Mouse (Mus musculus) kidney, postnatal 0 days (tissue): Measurements from ENCODE around the gene Pde4d. TPM values are rescaled to one million over a fixed set of nuclear protein-coding genes. Genes with fewer than 3 reads are reported as not detected.

Source experiments
- ATAC-seq: fragments of 200-750 bp; cut with Nextera tagmentation; replicated peaks from 2 replicates; pipeline ENCODE4 v1.8.0; 2017; ENCODE audit warnings: low read depth, moderate number of reproducible peaks, moderate TSS enrichment, moderate library complexity; ENCODE audit not compliant: low FRiP score
- DNase-seq: peaks from one replicate; pipeline ENCODE4 v3.0.0-alpha.2; 2016; ENCODE audit warnings: low spot score
- H3K27ac ChIP-seq: fragments of 300-500 bp; sonication (generic); 2 replicates; pipeline ENCODE4 v1.5.1; 2014; ENCODE audit warnings: mild to moderate bottlenecking
- H3K27me3 ChIP-seq: fragments of 300-500 bp; sonication (generic); 2 replicates; pipeline ENCODE4 v1.6.1; 2014; ENCODE audit warnings: low read length, mixed read lengths; ENCODE audit not compliant: insufficient read depth
- H3K36me3 ChIP-seq: fragments of 300-500 bp; sonication (generic); 2 replicates; pipeline ENCODE4 v1.6.1; 2014; ENCODE audit warnings: low read length, mixed read lengths; ENCODE audit not compliant: insufficient read depth
- H3K4me1 ChIP-seq: fragments of 300-500 bp; sonication (generic); replicated peaks from 2 replicates; pipeline ENCODE4 v1.6.1; 2014; ENCODE audit warnings: antibody characterized with exemption, low read length, mixed read lengths; ENCODE audit not compliant: insufficient read depth
- H3K4me2 ChIP-seq: fragments of 300-500 bp; sonication (generic); 2 replicates; pipeline ENCODE4 v1.6.1; 2014; ENCODE audit warnings: mild to moderate bottlenecking, low read length, moderate library complexity, mixed read lengths
- H3K4me3 ChIP-seq: fragments of 300-500 bp; sonication (generic); replicated peaks from 2 replicates; pipeline ENCODE4 v1.5.1; 2014; ENCODE audit warnings: low read depth, low read length
- H3K9ac ChIP-seq: fragments of 300-500 bp; sonication (generic); 2 replicates; pipeline ENCODE4 v1.6.1; 2014; ENCODE audit warnings: low read depth, low read length
- H3K9me3 ChIP-seq: fragments of 300-500 bp; sonication (generic); replicated peaks from 2 replicates; pipeline ENCODE4 v1.6.1; 2016; ENCODE audit warnings: low read length, inconsistent platforms, mixed read lengths
- CTCF ChIP-seq: IDR thresholded peaks from 2 replicates; pipeline ENCODE4 v1.5.1; 2016; ENCODE audit warnings: antibody characterized with exemption, low read depth, mild to moderate bottlenecking, moderate library complexity
- WGBS: fragments of 180-500 bp; shearing (Covaris S2); extraction: QIAGEN DNeasy Blood & Tissue Kit; methylation state at CpG from one replicate; pipeline ENCODE4 v1.1.7; 2014; 5-methylcytosine and 5-hydroxymethylcytosine counted together
- polyA plus RNA-seq: library from polyadenylated mRNA; unstranded; fragments of >200 nt; fragmentation: Nextera tagmentation; extraction: Ambion mirVana; gene quantifications from 2 replicates; pipeline ENCODE4 v1.2.1, GENCODE M21; 2015

Gene Pde4d
- polyA plus RNA-seq, 1 experiment from 2014 or later: 7.1 TPM

GRCm38 (mm10) chr13:108603502-108603901 lies 153.8 kb downstream of the Pde4d start:
- Histone ChIP-seq H3K9ac (no peak overlapping the region), H3K4me3 (no peak overlapping the region), H3K27ac (no peak overlapping the region), H3K9me3 (no peaks in the 10 kb centered on the region), H3K36me3 (no peaks in the 10 kb centered on the region), H3K4me1 (no peaks in the 10 kb centered on the region), H3K27me3 (no peaks in the 10 kb centered on the region), H3K4me2 (no peak overlapping the region)
- WGBS: 76% methylated on average over 1 of the region's 1 CpGs
- no peak for DNase-seq
- ATAC-seq: no peak
- TF ChIP-seq CTCF: no peak

- Histone ChIP-seq H3K4me3 (no peak overlapping the region), H3K36me3 (no peaks in the 10 kb centered on the region), H3K4me1 (no peaks in the 10 kb centered on the region), H3K27ac (no peak overlapping the region), H3K4me2 (no peak overlapping the region), H3K9ac (no peak overlapping the region), H3K9me3 (no peaks in the 10 kb centered on the region), H3K27me3 (no peaks in the 10 kb centered on the region)
- DNase-seq (peak; percentile 79), ATAC-seq (no peak)
- no peak for TF ChIP-seq CTCF
Observed at GRCm38 (mm10) chr13:108604213-108604612, 154.5 kb downstream of the Pde4d start.

GRCm38 (mm10) chr13:108618207-108618606 lies 168.5 kb downstream of the Pde4d start:
- DNase-seq: no peak
- Histone ChIP-seq H3K4me3 (no peak overlapping the region), H3K36me3 (no peaks in the 10 kb centered on the region), H3K4me2 (no peak overlapping the region), H3K27ac (no peak overlapping the region), H3K27me3 (no peaks in the 10 kb centered on the region), H3K9me3 (no peaks in the 10 kb centered on the region), H3K9ac (no peak overlapping the region), H3K4me1 (no peaks in the 10 kb centered on the region)
- 69% methylated on average over 1 of the region's 1 CpGs for WGBS
- no peak for TF ChIP-seq CTCF
- no peak for ATAC-seq

GRCm38 (mm10) chr13:108622681-108623080 lies 172.9 kb downstream of the Pde4d start:
- Histone ChIP-seq H3K9me3 (no peaks in the 10 kb centered on the region), H3K27me3 (no peaks in the 10 kb centered on the region), H3K4me1 (no peaks in the 10 kb centered on the region), H3K27ac (0 out of 2 replicates have a peak overlapping the region, but pooled peaks have one; percentile 25), H3K4me2 (no peak overlapping the region), H3K36me3 (no peaks in the 10 kb centered on the region), H3K4me3 (no peak overlapping the region), H3K9ac (no peak overlapping the region)
- peak; percentile 67 for DNase-seq
- ATAC-seq: no peak
- no peak for TF ChIP-seq CTCF
- WGBS: 36% methylated on average over 4 of the region's 4 CpGs

GRCm38 (mm10) chr13:108623929-108624328 lies 174.2 kb downstream of the Pde4d start:
- no peak overlapping the region for H3K9ac ChIP-seq
- no peaks in the 10 kb centered on the region for H3K27me3 ChIP-seq
- H3K4me1 ChIP-seq: no peaks in the 10 kb centered on the region
- H3K9me3 ChIP-seq: no peaks in the 10 kb centered on the region
- H3K4me3 ChIP-seq: no peak overlapping the region
- H3K27ac ChIP-seq: no peak overlapping the region
- WGBS: 77% methylated on average over 3 of the region's 3 CpGs
- H3K4me2 ChIP-seq: no peak overlapping the region
- ATAC-seq: no peak
- TF ChIP-seq CTCF: no peak
- DNase-seq: no peak
- no peaks in the 10 kb centered on the region for H3K36me3 ChIP-seq

GRCm38 (mm10) chr13:108626166-108626565 lies 176.4 kb downstream of the Pde4d start:
- Histone ChIP-seq H3K4me1 (no peaks in the 10 kb centered on the region), H3K4me3 (no peak overlapping the region), H3K9me3 (no peaks in the 10 kb centered on the region), H3K27ac (peak overlapping the region; percentile 26; the same call in 1 of the 2 replicates), H3K9ac (no peak overlapping the region), H3K4me2 (no peak overlapping the region), H3K27me3 (no peaks in the 10 kb centered on the region), H3K36me3 (no peaks in the 10 kb centered on the region)
- WGBS: 49% methylated on average over 3 of the region's 3 CpGs
- no peak for TF ChIP-seq CTCF
- peak; percentile 53 for DNase-seq
- ATAC-seq: no peak

GRCm38 (mm10) chr13:108628501-108628900 lies 178.8 kb downstream of the Pde4d start:
- ATAC-seq: no peak; the same call in 1 of the 2 replicates
- DNase-seq: peak; percentile 10

More at GRCm38 (mm10) chr13:108628501-108628900, 178.8 kb downstream of the Pde4d start:
- H3K9ac ChIP-seq: no peak overlapping the region
- H3K27ac ChIP-seq: no peak overlapping the region
- no peak overlapping the region for H3K4me3 ChIP-seq
- no peaks in the 10 kb centered on the region for H3K27me3 ChIP-seq
- WGBS: 63% methylated on average over 2 of the region's 2 CpGs
- H3K36me3 ChIP-seq: no peaks in the 10 kb centered on the region
- no peaks in the 10 kb centered on the region for H3K4me1 ChIP-seq
- no peak for TF ChIP-seq CTCF
- no peak overlapping the region for H3K4me2 ChIP-seq
- no peaks in the 10 kb centered on the region for H3K9me3 ChIP-seq
